Mouse (Mus musculus): ENCODE data around the gene Ngly1.

The Ngly1 gene

GRCm38 (mm10) chr14:16335835-16336417 is 86.8 kb downstream of the Ngly1 start:
- no peak for DNase-seq

DNA sequence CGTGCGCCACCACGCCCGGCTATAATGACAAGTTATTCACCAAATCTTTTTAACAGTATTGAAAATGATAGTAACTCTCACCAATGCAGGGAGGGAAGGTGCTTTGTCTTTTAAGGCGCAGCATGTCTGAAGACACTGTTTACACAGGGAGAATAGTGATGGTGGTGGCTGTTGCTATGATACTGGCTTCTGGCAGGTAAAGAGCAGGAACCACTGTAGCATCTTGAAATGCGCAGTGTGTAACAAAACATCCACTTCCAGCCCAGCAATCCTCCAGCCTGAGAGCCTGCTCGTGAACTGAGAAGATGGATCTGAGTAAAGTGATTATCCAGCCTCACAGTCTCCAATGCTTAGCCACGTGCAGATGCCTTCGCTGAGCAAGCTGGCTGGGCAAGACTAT is 98.4 kb downstream of the Ngly1 start:
- DNase-seq = no peak

DNA sequence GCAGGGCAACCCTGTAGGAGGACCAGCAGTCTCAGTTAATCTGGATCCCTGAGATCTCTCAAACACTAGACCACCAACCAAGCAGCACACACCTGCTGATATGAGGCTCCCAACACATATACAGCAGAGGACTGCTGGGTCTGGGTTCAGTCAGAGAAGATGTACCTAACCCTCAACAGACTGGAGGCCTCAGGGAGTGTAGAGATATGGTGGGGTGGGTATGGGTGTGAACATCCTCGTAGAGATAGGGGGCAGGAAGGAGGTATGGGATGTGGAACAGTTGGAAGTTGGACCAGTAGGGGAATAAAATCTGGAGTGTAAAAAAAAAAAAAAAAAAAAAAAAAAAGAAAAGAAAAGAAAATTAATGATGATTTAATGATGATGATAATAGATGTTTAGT is 110.6 kb downstream of the Ngly1 start:
- no peak for DNase-seq

All from kidney, postnatal 10 days (tissue).